In genomic region chr5:36313353-36314079, GRCm38 (mm10) we compare ENCODE assay signal across 8 mouse cellular contexts.
DNase-seq lines count a peak whose midpoint lies in the region; ATAC-seq and TF ChIP-seq lines count a peak whose summit lies in the region.

No protein-coding gene starts in this region.

- peaks cover 15% of the 10 kb centered on the region for H3K4me1 ChIP-seq in limb, embryonic 14.5 days (ENCODE audit: control insufficient read depth, insufficient read depth, low read length)

- no peaks in the 10 kb centered on the region for H3K27me3 ChIP-seq in limb, embryonic 14.5 days (ENCODE audit: control insufficient read depth, insufficient read depth, low read length)

- H3K9ac ChIP-seq in limb, embryonic 14.5 days (ENCODE audit: low read depth, low read length, severe bottlenecking) = 0 out of 2 replicates have a peak overlapping the region, but pooled peaks have one; percentile 3

- no peaks in the 10 kb centered on the region for H3K36me3 ChIP-seq in limb, embryonic 14.5 days (ENCODE audit: control insufficient read depth, insufficient read depth, low read length)

- 51% methylated on average over 16 of the region's 16 CpGs for WGBS in limb, embryonic 14.5 days

- peak overlapping the region; percentile 15; the same call in 1 of the 2 replicates for H3K27ac ChIP-seq in limb, embryonic 14.5 days (replicated peaks; ENCODE audit: low read depth, low read length)

- H3K9me3 ChIP-seq in limb, embryonic 14.5 days (ENCODE audit: control insufficient read depth, low read length) = no peaks in the 10 kb centered on the region

- H3K4me3 ChIP-seq in limb, embryonic 14.5 days (replicated peaks; ENCODE audit: low read length) = no peak overlapping the region

- ATAC-seq in limb, embryonic 14.5 days (ENCODE audit: low FRiP score, low read depth) = peak; percentile 81
- ATAC-seq in granulocyte monocyte progenitor cell, adult 5-6 weeks (replicated peaks; ENCODE audit: poor library complexity, severe bottlenecking) = no peak

- peak overlapping the region; percentile 3; the same call in 1 of the 2 replicates for H3K4me2 ChIP-seq in limb, embryonic 14.5 days (replicated peaks; ENCODE audit: low read depth, low read length, severe bottlenecking)

- peak; percentile 55 for DNase-seq in MN1 (ENCODE audit: low spot score)
- DNase-seq in embryo, embryonic 9.5 days (ENCODE audit: extremely low spot score) = peak; percentile 71
- DNase-seq in heart, adult 9 months (ENCODE audit: low spot score in 2 of 2) = peak; percentile 74 to 84
- peak; percentile 45 for DNase-seq in kidney, adult 18-20 months
- DNase-seq in limb, embryonic 14.5 days (ENCODE audit: low spot score) = peak; percentile 57
- DNase-seq in right cerebral cortex, postnatal 4 days = peak; percentile 19
- no peak for DNase-seq in spleen, postnatal 14 days (ENCODE audit: low spot score in 2 of 2)

- no peak for TF ChIP-seq POLR2A in limb, embryonic 14.5 days (IDR thresholded peaks at IDR 0.05; ENCODE audit: borderline replicate concordance, extremely low read depth, insufficient read depth, insufficient read length)

Comparison
In these comparisons a context has a peak if more than half of its experiments do, and no peak if none do; other contexts are left out.
1. DNase-seq: peak in MN1 (single experiment), embryo, embryonic 9.5 days (single experiment), heart, adult 9 months (2 of 2), kidney, adult 18-20 months (single experiment), limb, embryonic 14.5 days (single experiment) and right cerebral cortex, postnatal 4 days (single experiment); none in spleen, postnatal 14 days (0 of 2).